In genomic region chr4:141367997-141368791, GRCm38 (mm10) we compare ENCODE assay signal across 8 mouse cellular contexts. TPM values are rescaled to one million over a fixed set of nuclear protein-coding genes. Genes with fewer than 3 reads are reported as not detected.
DNase-seq lines count a peak whose midpoint lies in the region; ATAC-seq and TF ChIP-seq lines count a peak whose summit lies in the region.

Gene Fam131c (plus strand): TSS chr4:141368220.

- ATAC-seq in hindbrain, embryonic 11.5 days (ENCODE audit: low FRiP score): peak; percentile 20; the same call in 1 of the 2 replicates
- peak; percentile 49 for ATAC-seq in neural tube, embryonic 13.5 days (ENCODE audit: low read depth)

- H3K4me3 ChIP-seq in cortical plate, adult 2 months (ENCODE audit: insufficient read depth, low read length): peak within 1 kb of the TSS; percentile 31
- peak within 1 kb of the TSS; percentile 53 for H3K4me3 ChIP-seq in hindbrain, embryonic 11.5 days (ENCODE audit: low read depth, low read length)
- H3K4me3 ChIP-seq in neural tube, embryonic 13.5 days: peak within 1 kb of the TSS; percentile 55

- no peak for TF ChIP-seq CTCF in cortical plate, adult 2 months (IDR thresholded peaks at IDR 0.05; ENCODE audit: extremely low read depth, insufficient read depth, low read length)

- 1% methylated on average over 24 of the region's 71 CpGs for WGBS in hindbrain, embryonic 11.5 days
- WGBS in neural tube, embryonic 13.5 days: under 1% methylated on average over 53 of the region's 71 CpGs

- H3K4me2 ChIP-seq in hindbrain, embryonic 11.5 days (replicated peaks; ENCODE audit: low read depth, low read length): peak within 1 kb of the TSS; percentile 99
- peak within 1 kb of the TSS; percentile 91 for H3K4me2 ChIP-seq in neural tube, embryonic 13.5 days

- H3K36me3 ChIP-seq in hindbrain, embryonic 11.5 days (ENCODE audit: control insufficient read depth, insufficient read depth, low read length): no peaks in the 10 kb centered on the region
- H3K36me3 ChIP-seq in neural tube, embryonic 13.5 days: no peaks in the 10 kb centered on the region

- H3K27ac ChIP-seq in cortical plate, adult 2 months (ENCODE audit: insufficient read depth, low read length): no peak within 1 kb of the TSS
- H3K27ac ChIP-seq in hindbrain, embryonic 11.5 days (ENCODE audit: low read depth, low read length): no peak within 1 kb of the TSS
- no peak within 1 kb of the TSS for H3K27ac ChIP-seq in neural tube, embryonic 13.5 days (replicated peaks)

- intact Hi-C loops in left cerebral cortex, postnatal 10 days (cut with DNase I): loop anchor here (10.0 kb wide), 1 partner anchor 153 kb away; the partner anchor contains the start of gene Rsg1

- H3K9me3 ChIP-seq in hindbrain, embryonic 11.5 days (ENCODE audit: control insufficient read depth, low read length): no peaks in the 10 kb centered on the region
- no peaks in the 10 kb centered on the region for H3K9me3 ChIP-seq in neural tube, embryonic 13.5 days

- DNase-seq in left cerebral cortex, postnatal 10 days (ENCODE audit: extremely low spot score in 1 of 2, low spot score in 2 of 2): peak in 1 of 2 experiments; percentile 41
- DNase-seq in left cerebral cortex, adult 11 months (ENCODE audit: low spot score): no peak
- DNase-seq in hindbrain, embryonic 11.5 days (ENCODE audit: low spot score): peak; percentile 58
- DNase-seq in liver: peak; percentile 24
- DNase-seq in layer of hippocampus, postnatal 14 days (ENCODE audit: low spot score in 2 of 2): no peak
- no peak for DNase-seq in frontal cortex, postnatal 10 days (ENCODE audit: low spot score in 2 of 2)

- H3K27me3 ChIP-seq in hindbrain, embryonic 11.5 days (ENCODE audit: control insufficient read depth, insufficient read depth, low read length): peaks cover 31% of the 10 kb centered on the region
- H3K27me3 ChIP-seq in neural tube, embryonic 13.5 days: peaks cover 58% of the 10 kb centered on the region

- peak within 1 kb of the TSS; percentile 57 for H3K9ac ChIP-seq in hindbrain, embryonic 11.5 days (ENCODE audit: low read depth, low read length)
- H3K9ac ChIP-seq in neural tube, embryonic 13.5 days: peak within 1 kb of the TSS; percentile 81

- no peaks in the 10 kb centered on the region for H3K4me1 ChIP-seq in cortical plate, adult 2 months (ENCODE audit: control insufficient read depth, insufficient read depth, low read length)
- H3K4me1 ChIP-seq in hindbrain, embryonic 11.5 days (replicated peaks; ENCODE audit: control insufficient read depth, insufficient read depth, low read length): no peaks in the 10 kb centered on the region; the same call in 1 of the 2 replicates
- peaks cover 13% of the 10 kb centered on the region for H3K4me1 ChIP-seq in neural tube, embryonic 13.5 days (replicated peaks)

- TF ChIP-seq POLR2A in cortical plate, adult 2 months (IDR thresholded peaks at IDR 0.05; ENCODE audit: extremely low read depth, insufficient read depth, low read length): no peak

RNA-seq across cellular contexts. Expression of gene Fam131c, which starts in this region (rescaled TPM):
- total RNA-seq in left cerebral cortex, postnatal 10 days (2021): 10 to 100 TPM; 10.8 to 12.1 TPM
- 3.2 and 3.3 TPM in 2 replicates for polyA plus RNA-seq in cortical plate, adult 2 months (2012; rRNA removed)
- polyA plus RNA-seq in hindbrain, embryonic 11.5 days (2014; fragmentation: Nextera tagmentation; extraction: Ambion mirVana): 0.69 and 0.91 TPM in 2 replicates
- 12.6 and 14.2 TPM in 2 replicates for polyA plus RNA-seq in neural tube, embryonic 13.5 days (2015; fragmentation: Nextera tagmentation; extraction: Ambion mirVana)
- 1 to 10 TPM; 5.0 to 6.6 TPM for total RNA-seq in layer of hippocampus, postnatal 14 days (2021)

Comparison
In these comparisons a context has a peak if more than half of its experiments do, and no peak if none do; other contexts are left out.
1. Peak in DNase-seq, ATAC-seq, H3K4me3 ChIP-seq, H3K9ac ChIP-seq and H3K4me2 ChIP-seq in hindbrain, embryonic 11.5 days; RNA of the gene not detected or under 1 TPM.